Mouse (Mus musculus): ENCODE measurements at regions not wholly inside any gene's neighbourhood (a gene's known extent, or its start where the extent isn't known, plus 50 kb on each side); places are given as distances from the start of the nearest gene placed in this dataset.

GRCm38 (mm10) chr7:90067961-90068665 is 61.9 kb upstream of the Picalm start:
- TF ChIP-seq CTCF (IDR thresholded peaks at IDR 0.05; ENCODE audit: insufficient read depth, low read depth, low read length) (no peak), POLR2A (IDR thresholded peaks at IDR 0.05; ENCODE audit: insufficient read depth, low read depth, low read length) (no peak)

Data from olfactory bulb, adult 2 months (tissue).